Mouse (Mus musculus): Measurements from ENCODE around the gene Pgk1. TPM values are rescaled to one million over a fixed set of nuclear protein-coding genes. Genes with fewer than 3 reads are reported as not detected.

Gene Pgk1
- 622 and 624 TPM in 2 replicates for polyA plus RNA-seq (2016; fragmentation: Nextera tagmentation; extraction: Ambion mirVana)

- peaks cover 25% of the 10 kb centered on the region for H3K36me3 ChIP-seq (replicated peaks)
- no peaks in the 10 kb centered on the region for H3K9me3 ChIP-seq
- H3K27me3 ChIP-seq (ENCODE audit: poor library complexity, severe bottlenecking): peaks cover 41% of the 10 kb centered on the region
- peaks cover 48% of the 10 kb centered on the region for H3K4me1 ChIP-seq
- peak within 1 kb of the TSS; percentile 63 for H3K4me3 ChIP-seq
- peak; percentile 89 for DNase-seq (ENCODE audit: extremely low spot score, low spot score)
- WGBS: 15% methylated on average over 55 of the region's 55 CpGs
- H3K27ac ChIP-seq: peak within 1 kb of the TSS; percentile 91
Observed at GRCm38 (mm10) chrX:106186713-106187649, at the start of gene Pgk1. Gene Pgk1 (plus strand): TSS chrX:106187100.

- DNase-seq (ENCODE audit: extremely low spot score, low spot score): no peak
- Histone ChIP-seq H3K4me1 (no peaks in the 10 kb centered on the region), H3K27me3 (ENCODE audit: poor library complexity, severe bottlenecking) (peaks cover 48% of the 10 kb centered on the region), H3K27ac (no peak overlapping the region), H3K36me3 (replicated peaks) (no peaks in the 10 kb centered on the region), H3K9me3 (no peaks in the 10 kb centered on the region), H3K4me3 (no peak overlapping the region)
- WGBS: 85% methylated on average over 13 of the region's 13 CpGs
Observed at GRCm38 (mm10) chrX:106139309-106140070, 47.4 kb upstream of the Pgk1 start.

GRCm38 (mm10) chrX:106142936-106143335 is 44.0 kb upstream of the Pgk1 start, which contains the start of gene Tlr13:
Gene Tlr13 (plus strand): TSS chrX:106143204.
- H3K4me3 ChIP-seq: no peak within 1 kb of the TSS
- 88% methylated on average over 6 of the region's 6 CpGs for WGBS
- no peak within 1 kb of the TSS for H3K27ac ChIP-seq

GRCm38 (mm10) chrX:106148185-106148584 is 38.7 kb upstream of the Pgk1 start:
- H3K27ac ChIP-seq: no peak overlapping the region
- DNase-seq (ENCODE audit: extremely low spot score, low spot score): no peak
- no peaks in the 10 kb centered on the region for H3K4me1 ChIP-seq
- no peaks in the 10 kb centered on the region for H3K36me3 ChIP-seq (replicated peaks)
- peaks cover 62% of the 10 kb centered on the region for H3K27me3 ChIP-seq (ENCODE audit: poor library complexity, severe bottlenecking)
- H3K9me3 ChIP-seq: no peaks in the 10 kb centered on the region
- WGBS: 91% methylated on average over 1 of the region's 1 CpGs
- no peak overlapping the region for H3K4me3 ChIP-seq

More at GRCm38 (mm10) chrX:106142936-106143335, 44.0 kb upstream of the Pgk1 start, which contains the start of gene Tlr13:
- Histone ChIP-seq H3K4me1 (no peaks in the 10 kb centered on the region), H3K27me3 (ENCODE audit: poor library complexity, severe bottlenecking) (peaks cover 53% of the 10 kb centered on the region), H3K36me3 (replicated peaks) (no peaks in the 10 kb centered on the region), H3K9me3 (no peaks in the 10 kb centered on the region)
- DNase-seq (ENCODE audit: extremely low spot score, low spot score): no peak

GRCm38 (mm10) chrX:106149460-106149859 is 37.4 kb upstream of the Pgk1 start:
- H3K27ac ChIP-seq: no peak overlapping the region
- WGBS: 85% methylated on average over 3 of the region's 3 CpGs
- no peak overlapping the region for H3K4me3 ChIP-seq
- H3K4me1 ChIP-seq: no peaks in the 10 kb centered on the region
- peaks cover 62% of the 10 kb centered on the region for H3K27me3 ChIP-seq (ENCODE audit: poor library complexity, severe bottlenecking)
- no peak for DNase-seq (ENCODE audit: extremely low spot score, low spot score)
- H3K36me3 ChIP-seq (replicated peaks): no peaks in the 10 kb centered on the region
- H3K9me3 ChIP-seq: no peaks in the 10 kb centered on the region

GRCm38 (mm10) chrX:106154180-106154586 is 32.7 kb upstream of the Pgk1 start:
- DNase-seq (ENCODE audit: extremely low spot score, low spot score): no peak
- no peaks in the 10 kb centered on the region for H3K9me3 ChIP-seq
- peaks cover 61% of the 10 kb centered on the region for H3K27me3 ChIP-seq (ENCODE audit: poor library complexity, severe bottlenecking)
- no peak overlapping the region for H3K27ac ChIP-seq
- no peaks in the 10 kb centered on the region for H3K4me1 ChIP-seq
- no peak overlapping the region for H3K4me3 ChIP-seq
- no peaks in the 10 kb centered on the region for H3K36me3 ChIP-seq (replicated peaks)

- 82% methylated on average over 4 of the region's 4 CpGs for WGBS
- Histone ChIP-seq H3K27me3 (ENCODE audit: poor library complexity, severe bottlenecking) (peaks cover 57% of the 10 kb centered on the region), H3K36me3 (replicated peaks) (no peaks in the 10 kb centered on the region), H3K27ac (no peak overlapping the region), H3K4me1 (no peaks in the 10 kb centered on the region), H3K4me3 (no peak overlapping the region), H3K9me3 (no peaks in the 10 kb centered on the region)
- no peak for DNase-seq (ENCODE audit: extremely low spot score, low spot score)
Observed at GRCm38 (mm10) chrX:106155892-106156291, 31.0 kb upstream of the Pgk1 start.

GRCm38 (mm10) chrX:106163995-106164394 is 22.9 kb upstream of the Pgk1 start:
- DNase-seq (ENCODE audit: extremely low spot score, low spot score): no peak
- no peak overlapping the region for H3K4me3 ChIP-seq
- peaks cover 12% of the 10 kb centered on the region; the same call in 1 of the 2 replicates for H3K27me3 ChIP-seq (ENCODE audit: poor library complexity, severe bottlenecking)
- no peaks in the 10 kb centered on the region for H3K4me1 ChIP-seq
- no peaks in the 10 kb centered on the region for H3K9me3 ChIP-seq
- no peak overlapping the region for H3K27ac ChIP-seq
- WGBS: 66% methylated on average over 5 of the region's 5 CpGs
- H3K36me3 ChIP-seq (replicated peaks): no peaks in the 10 kb centered on the region

- no peak overlapping the region for H3K4me3 ChIP-seq
- H3K27me3 ChIP-seq (ENCODE audit: poor library complexity, severe bottlenecking): peaks cover 6% of the 10 kb centered on the region; the same call in 1 of the 2 replicates
- no peak overlapping the region for H3K27ac ChIP-seq
- 85% methylated on average over 5 of the region's 5 CpGs for WGBS
- no peaks in the 10 kb centered on the region for H3K4me1 ChIP-seq
- no peaks in the 10 kb centered on the region for H3K36me3 ChIP-seq (replicated peaks)
- H3K9me3 ChIP-seq: no peaks in the 10 kb centered on the region
- DNase-seq (ENCODE audit: extremely low spot score, low spot score): no peak
Observed at GRCm38 (mm10) chrX:106164555-106164954, 22.3 kb upstream of the Pgk1 start.

GRCm38 (mm10) chrX:106165089-106165488 is 21.8 kb upstream of the Pgk1 start:
- Histone ChIP-seq H3K27ac (no peak overlapping the region), H3K4me1 (no peaks in the 10 kb centered on the region), H3K9me3 (no peaks in the 10 kb centered on the region), H3K27me3 (ENCODE audit: poor library complexity, severe bottlenecking) (peaks cover 1% of the 10 kb centered on the region; the same call in 1 of the 2 replicates), H3K36me3 (replicated peaks) (no peaks in the 10 kb centered on the region), H3K4me3 (no peak overlapping the region)
- no peak for DNase-seq (ENCODE audit: extremely low spot score, low spot score)
- WGBS: 85% methylated on average over 1 of the region's 1 CpGs

- peak; percentile 65 for DNase-seq (ENCODE audit: extremely low spot score, low spot score)
- Histone ChIP-seq H3K36me3 (replicated peaks) (no peaks in the 10 kb centered on the region), H3K4me3 (peak overlapping the region; percentile 43), H3K4me1 (no peaks in the 10 kb centered on the region), H3K27me3 (ENCODE audit: poor library complexity, severe bottlenecking) (peaks cover 2% of the 10 kb centered on the region; the same call in 1 of the 2 replicates), H3K9me3 (no peaks in the 10 kb centered on the region), H3K27ac (peak overlapping the region; percentile 72)
- WGBS: 28% methylated on average over 18 of the region's 18 CpGs
Observed at GRCm38 (mm10) chrX:106171106-106171852, 15.6 kb upstream of the Pgk1 start.

GRCm38 (mm10) chrX:106171853-106172154 is 15.1 kb upstream of the Pgk1 start:
- Histone ChIP-seq H3K4me1 (no peaks in the 10 kb centered on the region), H3K9me3 (no peaks in the 10 kb centered on the region), H3K27me3 (ENCODE audit: poor library complexity, severe bottlenecking) (peaks cover 4% of the 10 kb centered on the region; the same call in 1 of the 2 replicates), H3K27ac (no peak overlapping the region), H3K4me3 (peak overlapping the region; percentile 43), H3K36me3 (replicated peaks) (no peaks in the 10 kb centered on the region)
- DNase-seq (ENCODE audit: extremely low spot score, low spot score): no peak
- 69% methylated on average over 6 of the region's 6 CpGs for WGBS
